Mouse (Mus musculus) CD4-positive, CD25-positive, alpha-beta regulatory T cell (primary cell): Measurements from ENCODE around the gene Vps26b. TPM values are rescaled to one million over a fixed set of nuclear protein-coding genes. Genes with fewer than 3 reads are reported as not detected.

Experiments
- polyA plus RNA-seq: library from polyadenylated mRNA; unstranded; fragments of 100-300 nt; shearing (Covaris generic); gene quantifications from one replicate; pipeline ENCODE4 v1.2.1, GENCODE M21; 2017

Gene Vps26b
- polyA plus RNA-seq: 57.5 TPM

GRCm38 (mm10) chr9:27029828-27030762 lies at the start of gene Vps26b, which contains the start of gene Ncapd3:
Vps26b (minus strand) TSS chr9:27030065.
Ncapd3 (plus strand) TSS chr9:27030175.

GRCm38 (mm10) chr9:26999461-27000395 lies 30.1 kb downstream of the Vps26b start, which contains the start of the genes Acad8 and Thyn1:
Acad8 (minus strand) TSS chr9:26999566.
Thyn1 (plus strand) TSS chr9:26999710.

Other genes starting within 250 kb of the Vps26b start
- not detected for gene Glb1l2, start 223.6 kb downstream of the Vps26b start, polyA plus RNA-seq
- not detected for gene Glb1l3, start 169.2 kb downstream of the Vps26b start, polyA plus RNA-seq
- gene Gm1110, start 107.0 kb downstream of the Vps26b start, polyA plus RNA-seq: 0.11 TPM
- 35.4 TPM for gene Acad8, start 30.5 kb downstream of the Vps26b start, polyA plus RNA-seq
- 81.2 TPM for gene Thyn1, start 30.4 kb downstream of the Vps26b start, polyA plus RNA-seq
- gene Ncapd3, start 110 bp upstream of the Vps26b start, polyA plus RNA-seq: 31.8 TPM
- not detected for gene Jam3, start 125.4 kb upstream of the Vps26b start, polyA plus RNA-seq